In the genomic region with DNA sequence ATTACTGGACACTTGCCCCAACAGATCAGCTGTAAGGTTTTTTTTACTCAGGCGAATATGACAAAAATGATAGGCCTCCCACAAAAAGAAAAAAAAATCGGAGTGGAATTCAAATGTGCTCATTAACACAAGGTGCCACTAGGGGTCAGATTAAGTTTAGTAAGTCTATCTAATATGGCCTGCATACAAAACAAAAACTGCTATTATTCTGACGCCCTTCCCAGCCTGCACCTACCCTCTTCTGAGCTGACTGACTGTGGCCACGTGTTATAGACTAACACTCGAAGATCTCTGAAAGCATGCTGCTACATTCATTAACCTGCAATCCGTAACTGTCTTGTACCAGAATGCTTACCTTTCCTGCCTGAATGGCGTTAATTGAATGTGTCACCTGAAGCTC, we compare ENCODE assay signal across 8 mouse cellular contexts.
DNase-seq lines count a peak whose midpoint lies in the region; ATAC-seq and TF ChIP-seq lines count a peak whose summit lies in the region.

No protein-coding gene starts in this region.

- H3K27ac ChIP-seq in left cerebral cortex, adult 2 months = no peak overlapping the region
- no peak overlapping the region for H3K27ac ChIP-seq in ES-E14 (ENCODE audit: insufficient read depth, low read depth, low read length, poor library complexity, severe bottlenecking)
- no peak overlapping the region for H3K27ac ChIP-seq in forebrain, postnatal 0 days (ENCODE audit: low read depth, low read length)
- H3K27ac ChIP-seq in midbrain, embryonic 16.5 days (ENCODE audit: low read length) = no peak overlapping the region

- H3K9ac ChIP-seq in ES-E14 (ENCODE audit: insufficient read depth, low read depth, low read length, poor library complexity, severe bottlenecking) = no peak overlapping the region
- H3K9ac ChIP-seq in forebrain, postnatal 0 days = no peak overlapping the region
- no peak overlapping the region for H3K9ac ChIP-seq in midbrain, embryonic 16.5 days (ENCODE audit: low read depth, low read length)

- ATAC-seq in forebrain, postnatal 0 days = peak; percentile 83
- ATAC-seq in midbrain, embryonic 16.5 days = peak; percentile 84

- no peak overlapping the region for H3K4me2 ChIP-seq in forebrain, postnatal 0 days (ENCODE audit: low read depth)
- H3K4me2 ChIP-seq in midbrain, embryonic 16.5 days (ENCODE audit: low read length) = peak overlapping the region; percentile 27; the same call in 1 of the 2 replicates

- no peaks in the 10 kb centered on the region for H3K36me3 ChIP-seq in ES-E14 (ENCODE audit: control insufficient read depth, insufficient read depth, low read length, poor library complexity, severe bottlenecking)
- no peaks in the 10 kb centered on the region for H3K36me3 ChIP-seq in forebrain, postnatal 0 days (ENCODE audit: insufficient read depth)
- no peaks in the 10 kb centered on the region for H3K36me3 ChIP-seq in midbrain, embryonic 16.5 days (ENCODE audit: control insufficient read depth, insufficient read depth, low read length)

- no peak overlapping the region for H3K4me3 ChIP-seq in left cerebral cortex, adult 2 months
- H3K4me3 ChIP-seq in ES-E14 (ENCODE audit: insufficient read depth in 1 of 2, low read depth in 1 of 2, low read length in 2 of 2, poor library complexity in 1 of 2, severe bottlenecking in 1 of 2) = no peak overlapping the region
- H3K4me3 ChIP-seq in forebrain, postnatal 0 days (ENCODE audit: low read depth, low read length) = no peak overlapping the region
- H3K4me3 ChIP-seq in midbrain, embryonic 16.5 days (ENCODE audit: low read depth, low read length) = no peak overlapping the region

- intact Hi-C loops in left cerebral cortex, adult 2 months (cut with DNase I) = loop anchor here (2.0 kb wide), 1 partner anchor 372 kb away; no protein-coding TSS in a partner anchor
- intact Hi-C loops in left cerebral cortex, postnatal 10 days (cut with DNase I) = loop anchor here (2.0 kb wide), 1 partner anchor 372 kb away; no protein-coding TSS in a partner anchor

- peak; percentile 59 for TF ChIP-seq CTCF in left cerebral cortex, adult 2 months (IDR thresholded peaks at IDR 0.05)
- TF ChIP-seq CTCF in forebrain, postnatal 0 days (IDR thresholded peaks at IDR 0.05; ENCODE audit: low read depth) = peak; percentile 56

- DNase-seq in left cerebral cortex, adult 2 months (ENCODE audit: extremely low spot score in 1 of 2, low spot score in 2 of 2) = no peak
- DNase-seq in left cerebral cortex, postnatal 10 days (ENCODE audit: extremely low spot score in 1 of 2, low spot score in 2 of 2) = no peak
- DNase-seq in ES-E14 (ENCODE audit: low read depth, low spot score) = no peak
- DNase-seq in forebrain, postnatal 0 days = peak; percentile 40
- DNase-seq in urinary bladder, postnatal 36 days (ENCODE audit: low spot score in 2 of 2) = no peak
- no peak for DNase-seq in right cerebral cortex, adult 2 months (ENCODE audit: low spot score in 2 of 2)
- no peak for DNase-seq in frontal cortex, postnatal 36 days (ENCODE audit: low spot score in 2 of 2)

- H3K27me3 ChIP-seq in forebrain, postnatal 0 days (ENCODE audit: insufficient read depth, low read length) = no peaks in the 10 kb centered on the region
- no peaks in the 10 kb centered on the region for H3K27me3 ChIP-seq in midbrain, embryonic 16.5 days (ENCODE audit: control insufficient read depth, insufficient read depth, low read depth, low read length)

- WGBS in forebrain, postnatal 0 days = 42% methylated on average over 7 of the region's 7 CpGs
- 42% methylated on average over 7 of the region's 7 CpGs for WGBS in midbrain, embryonic 16.5 days

- H3K9me3 ChIP-seq in ES-E14 (ENCODE audit: control insufficient read depth, insufficient read depth, low read depth, low read length) = no peaks in the 10 kb centered on the region
- H3K9me3 ChIP-seq in forebrain, postnatal 0 days (ENCODE audit: low read length) = no peaks in the 10 kb centered on the region
- no peaks in the 10 kb centered on the region for H3K9me3 ChIP-seq in midbrain, embryonic 16.5 days (replicated peaks; ENCODE audit: control insufficient read depth, low read length, poor library complexity, severe bottlenecking)

- no peaks in the 10 kb centered on the region for H3K4me1 ChIP-seq in ES-E14 (ENCODE audit: control insufficient read depth in 2 of 2, insufficient read depth in 2 of 2, low read length in 2 of 2, poor library complexity in 1 of 2)
- no peaks in the 10 kb centered on the region for H3K4me1 ChIP-seq in forebrain, postnatal 0 days (ENCODE audit: insufficient read depth)
- peaks cover 3% of the 10 kb centered on the region; the same call in 1 of the 2 replicates for H3K4me1 ChIP-seq in midbrain, embryonic 16.5 days (ENCODE audit: control insufficient read depth, insufficient read depth, low read length)

- in situ Hi-C loops in ES-E14 (cut with MboI; ENCODE audit: low sequenced_read_pairs in 2 of 2, unreplicated experiment in 2 of 2) = no loop called here

TF ChIP-seq in ES-E14, 5 proteins besides CTCF, POLR2A, EP300 and RAD21:
- TF ChIP-seq ZC3H11A (IDR thresholded peaks at IDR 0.05; ENCODE audit: borderline replicate concordance, low read depth, low read length) = no peak
- no peak for TF ChIP-seq HCFC1 (IDR thresholded peaks at IDR 0.05; ENCODE audit: borderline replicate concordance, insufficient read depth, low read length)
- TF ChIP-seq CHD2 (IDR thresholded peaks at IDR 0.05; ENCODE audit: low read depth, low read length) = no peak
- TF ChIP-seq MAFK (IDR thresholded peaks at IDR 0.05; ENCODE audit: insufficient read depth, low read depth, low read length) = no peak
- TF ChIP-seq ZNF384 (IDR thresholded peaks at IDR 0.05; ENCODE audit: low read depth, low read length) = peak; percentile 56; the same call in 1 of the 2 replicates
